Mouse (Mus musculus): ENCODE measurements around the gene Gorasp2. TPM values are rescaled to one million over a fixed set of nuclear protein-coding genes. Genes with fewer than 3 reads are reported as not detected.

The Gorasp2 gene
- polyA plus RNA-seq, 1 experiment from 2014 or later: 127 TPM

DNA sequence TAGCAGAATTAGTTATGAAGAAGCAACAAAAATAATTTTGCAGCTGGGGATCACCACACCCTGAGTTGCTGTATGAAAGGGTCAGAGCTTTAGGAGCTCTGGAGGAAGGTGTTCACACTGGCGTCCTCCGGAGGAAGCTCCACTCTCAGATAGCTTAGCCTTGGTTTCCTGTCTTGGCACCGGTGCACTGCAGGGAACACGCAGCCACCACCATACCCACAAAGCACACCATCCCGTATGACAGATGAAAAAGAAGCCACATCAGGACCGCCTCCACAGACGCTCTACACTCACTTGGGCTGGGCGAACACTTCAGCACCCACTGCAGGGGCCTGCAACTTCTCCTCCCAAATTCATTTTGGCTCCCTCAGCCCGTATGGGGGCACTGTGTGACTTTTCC, 40.2 kb downstream of the Gorasp2 start:
- ATAC-seq (ENCODE audit: low FRiP score): no peak
- Histone ChIP-seq H3K27me3 (replicated peaks) (no peaks in the 10 kb centered on the region), H3K9me3 (replicated peaks) (no peaks in the 10 kb centered on the region), H3K9ac (replicated peaks) (no peak overlapping the region), H3K4me2 (no peak overlapping the region), H3K36me3 (no peaks in the 10 kb centered on the region), H3K27ac (replicated peaks) (no peak overlapping the region), H3K4me1 (peaks cover 9% of the 10 kb centered on the region), H3K4me3 (replicated peaks) (no peak overlapping the region)
- WGBS: 72% methylated on average over 9 of the region's 9 CpGs

DNA sequence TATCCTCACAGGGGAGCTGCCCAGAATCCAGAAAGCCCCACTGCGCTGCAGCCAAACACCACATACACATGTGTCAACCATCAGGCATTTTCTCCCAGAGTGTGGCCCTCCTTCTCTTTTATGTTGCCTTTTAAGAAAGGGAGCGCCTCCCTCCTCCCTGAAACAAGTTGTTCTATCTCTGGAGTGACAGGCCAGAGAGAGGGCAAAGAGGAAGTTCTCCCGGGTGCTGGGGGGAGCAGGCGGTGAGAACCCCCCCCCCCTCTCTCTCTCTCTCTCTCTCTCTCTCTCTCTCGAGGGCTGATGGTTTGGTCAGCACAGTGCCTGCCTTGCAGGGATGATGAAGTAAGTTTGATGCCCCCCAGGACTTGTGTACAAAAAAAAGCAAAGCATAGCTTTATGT, 41.0 kb downstream of the Gorasp2 start:
- ATAC-seq (ENCODE audit: low FRiP score): no peak
- Histone ChIP-seq H3K4me2 (no peak overlapping the region), H3K4me1 (peaks cover 9% of the 10 kb centered on the region)

DNA sequence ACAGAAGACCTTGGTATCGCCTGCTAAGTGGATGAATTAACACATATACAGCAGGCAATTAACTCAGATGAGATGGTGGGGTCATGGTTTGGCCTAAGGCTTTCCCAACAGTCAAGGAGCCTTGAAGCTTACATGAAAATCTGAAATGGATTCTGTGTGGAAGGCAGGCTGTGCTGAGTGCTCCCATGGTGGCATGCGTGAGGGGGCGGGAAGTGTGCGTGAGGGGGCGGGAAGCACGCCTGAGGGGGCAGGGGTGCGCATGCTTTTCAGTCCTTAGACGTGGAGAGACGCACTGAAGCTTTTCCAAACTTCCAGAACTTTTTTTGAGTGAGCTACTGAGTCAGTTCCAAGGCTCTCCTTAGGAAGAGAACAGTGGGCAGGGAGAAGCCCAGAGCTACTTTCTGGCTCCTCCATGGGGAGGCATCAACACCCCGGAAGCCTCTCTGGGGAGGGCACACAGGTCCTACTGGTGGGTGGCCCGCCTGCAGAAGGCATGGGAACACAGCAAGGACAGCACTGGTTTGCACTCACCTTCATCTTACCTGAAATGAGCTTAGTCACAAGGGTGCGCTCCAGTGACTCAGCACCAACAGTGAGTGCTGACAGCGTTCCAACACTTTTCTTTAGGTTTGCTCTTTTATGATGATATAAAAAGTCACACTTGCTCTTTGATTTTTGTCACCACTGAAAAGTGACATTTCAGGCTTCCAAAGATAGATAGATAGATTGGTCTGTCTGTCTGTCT, 47.8 kb downstream of the Gorasp2 start:
- H3K27me3 ChIP-seq (replicated peaks): no peaks in the 10 kb centered on the region
- H3K27ac ChIP-seq (replicated peaks): no peak overlapping the region
- H3K9me3 ChIP-seq (replicated peaks): no peaks in the 10 kb centered on the region
- peaks cover 9% of the 10 kb centered on the region for H3K4me1 ChIP-seq
- 77% methylated on average over 13 of the region's 13 CpGs for WGBS
- no peak for ATAC-seq (ENCODE audit: low FRiP score)
- no peak overlapping the region for H3K4me3 ChIP-seq (replicated peaks)
- no peak overlapping the region for H3K4me2 ChIP-seq
- no peak overlapping the region for H3K9ac ChIP-seq (replicated peaks)
- peaks cover 27% of the 10 kb centered on the region for H3K36me3 ChIP-seq

More for the DNA sequence above, 41.0 kb downstream of the Gorasp2 start:
- H3K4me3 ChIP-seq (replicated peaks): no peak overlapping the region
- H3K27me3 ChIP-seq (replicated peaks): no peaks in the 10 kb centered on the region
- H3K9me3 ChIP-seq (replicated peaks): no peaks in the 10 kb centered on the region
- H3K36me3 ChIP-seq: no peaks in the 10 kb centered on the region
- WGBS: 43% methylated on average over 5 of the region's 5 CpGs
- no peak overlapping the region for H3K27ac ChIP-seq (replicated peaks)
- H3K9ac ChIP-seq (replicated peaks): no peak overlapping the region

DNA sequence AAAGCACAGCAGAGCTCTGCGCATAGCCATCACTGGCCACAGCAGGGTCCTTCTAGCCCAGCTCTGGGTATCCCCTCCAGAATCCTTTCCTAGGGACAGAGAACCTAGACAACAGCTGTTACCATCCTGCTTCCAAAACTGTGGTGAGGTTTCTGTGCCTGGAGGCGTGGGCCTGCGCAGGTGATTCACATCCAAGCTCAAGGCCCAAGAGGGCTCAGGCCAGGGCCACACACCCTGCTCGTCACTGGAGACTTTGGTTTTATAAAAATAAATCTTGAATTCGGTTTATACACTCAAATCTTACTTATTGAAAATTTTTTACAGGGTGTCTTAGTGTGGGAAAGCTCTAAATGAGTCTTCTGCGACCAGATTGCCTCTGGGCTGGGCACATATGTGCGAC, 48.9 kb downstream of the Gorasp2 start:
- 94% methylated on average over 7 of the region's 7 CpGs for WGBS
- H3K4me3 ChIP-seq (replicated peaks): no peak overlapping the region
- no peak overlapping the region for H3K4me2 ChIP-seq
- H3K27me3 ChIP-seq (replicated peaks): no peaks in the 10 kb centered on the region
- H3K36me3 ChIP-seq: peaks cover 32% of the 10 kb centered on the region
- no peak overlapping the region for H3K9ac ChIP-seq (replicated peaks)
- peaks cover under 1% of the 10 kb centered on the region; the same call in 1 of the 2 replicates for H3K4me1 ChIP-seq
- no peak overlapping the region for H3K27ac ChIP-seq (replicated peaks)
- no peak for ATAC-seq (ENCODE audit: low FRiP score)
- no peaks in the 10 kb centered on the region for H3K9me3 ChIP-seq (replicated peaks)

DNA sequence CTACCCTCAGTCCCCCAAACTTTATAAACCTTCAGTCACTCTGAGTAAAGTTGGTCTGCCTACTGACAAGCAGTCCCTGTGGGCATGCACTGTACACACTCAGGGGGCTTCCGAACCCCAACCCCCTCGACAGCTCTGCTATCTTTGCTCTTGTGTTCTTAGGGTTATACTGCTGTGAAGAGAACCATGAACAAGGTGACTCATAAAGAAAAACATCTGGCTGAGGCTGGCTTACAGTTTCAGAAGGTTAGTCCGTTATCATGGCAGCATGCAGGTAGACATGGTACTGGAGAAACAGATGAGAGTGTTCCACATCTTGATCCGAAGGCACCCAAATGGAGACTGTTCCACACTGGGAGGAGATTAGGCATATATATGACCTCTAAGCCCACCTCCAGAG, 49.5 kb downstream of the Gorasp2 start:
- no peak overlapping the region for H3K4me2 ChIP-seq
- 94% methylated on average over 4 of the region's 4 CpGs for WGBS
- no peak overlapping the region for H3K27ac ChIP-seq (replicated peaks)
- no peaks in the 10 kb centered on the region for H3K9me3 ChIP-seq (replicated peaks)
- H3K36me3 ChIP-seq: peaks cover 38% of the 10 kb centered on the region
- no peak overlapping the region for H3K4me3 ChIP-seq (replicated peaks)
- no peak for ATAC-seq (ENCODE audit: low FRiP score)
- H3K9ac ChIP-seq (replicated peaks): no peak overlapping the region
- no peaks in the 10 kb centered on the region for H3K4me1 ChIP-seq
- no peaks in the 10 kb centered on the region for H3K27me3 ChIP-seq (replicated peaks)

DNA sequence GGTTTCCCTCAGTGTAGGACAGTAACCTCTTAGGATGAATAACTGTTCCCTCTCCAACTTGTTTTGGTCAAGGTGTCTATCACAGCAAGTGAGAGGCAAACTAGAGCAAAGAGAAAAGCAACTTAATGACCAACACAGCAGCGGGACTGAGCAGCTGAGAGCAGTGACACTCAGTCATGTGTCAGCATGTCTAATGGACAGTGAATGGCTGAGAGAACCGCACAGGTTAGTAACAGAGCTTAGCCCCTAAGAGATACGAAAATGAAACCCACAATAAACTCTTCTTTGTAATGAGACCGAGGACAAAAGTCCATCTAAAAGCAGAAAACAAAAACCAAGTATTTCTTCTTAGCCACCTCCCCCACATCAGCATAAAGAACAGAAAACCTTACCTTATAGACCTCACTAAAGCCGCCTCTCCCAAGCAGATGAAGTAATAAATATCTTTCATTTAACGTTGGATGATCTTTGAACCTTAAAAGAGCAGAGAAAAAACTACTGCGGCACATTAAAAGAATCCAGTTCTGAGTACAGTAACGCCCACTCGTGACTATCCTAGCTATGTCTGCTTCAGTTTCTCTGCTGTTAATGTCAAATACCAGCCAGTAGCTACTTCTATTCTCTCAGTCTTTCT, 62.4 kb downstream of the Gorasp2 start:
- no peak overlapping the region for H3K27ac ChIP-seq (replicated peaks)
- 87% methylated on average over 9 of the region's 9 CpGs for WGBS

DNA sequence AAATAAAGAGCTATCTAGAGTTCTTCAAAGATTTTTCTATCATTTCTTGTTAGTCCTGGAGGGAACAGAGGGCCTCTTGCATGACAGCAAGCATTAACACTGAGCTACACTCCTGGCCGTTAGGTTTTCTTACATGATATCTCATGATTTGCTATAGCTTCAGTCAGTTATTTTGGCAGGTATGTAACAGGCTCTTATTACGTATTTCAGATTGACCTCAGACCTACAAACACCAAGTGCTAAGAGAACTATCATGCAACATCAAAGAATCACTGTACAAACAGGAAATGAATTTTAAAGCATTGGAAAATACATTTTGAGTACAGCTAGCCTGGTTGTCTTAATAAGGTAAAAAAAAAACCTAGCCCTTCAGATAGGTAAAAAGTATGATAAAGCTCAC, 65.7 kb downstream of the Gorasp2 start:
- no peak overlapping the region for H3K27ac ChIP-seq (replicated peaks)
- H3K4me2 ChIP-seq: no peak overlapping the region
- H3K9me3 ChIP-seq (replicated peaks): no peaks in the 10 kb centered on the region
- H3K27me3 ChIP-seq (replicated peaks): no peaks in the 10 kb centered on the region
- H3K36me3 ChIP-seq: peaks cover 9% of the 10 kb centered on the region
- no peaks in the 10 kb centered on the region for H3K4me1 ChIP-seq
- 91% methylated on average over 2 of the region's 2 CpGs for WGBS
- no peak overlapping the region for H3K9ac ChIP-seq (replicated peaks)
- H3K4me3 ChIP-seq (replicated peaks): no peak overlapping the region
- ATAC-seq (ENCODE audit: low FRiP score): no peak

More for the DNA sequence above, 62.4 kb downstream of the Gorasp2 start:
- H3K4me3 ChIP-seq (replicated peaks): no peak overlapping the region
- no peak for ATAC-seq (ENCODE audit: low FRiP score)
- H3K9me3 ChIP-seq (replicated peaks): no peaks in the 10 kb centered on the region
- no peaks in the 10 kb centered on the region for H3K27me3 ChIP-seq (replicated peaks)
- no peak overlapping the region for H3K4me2 ChIP-seq
- no peak overlapping the region for H3K9ac ChIP-seq (replicated peaks)
- H3K4me1 ChIP-seq: no peaks in the 10 kb centered on the region
- H3K36me3 ChIP-seq: peaks cover 30% of the 10 kb centered on the region

DNA sequence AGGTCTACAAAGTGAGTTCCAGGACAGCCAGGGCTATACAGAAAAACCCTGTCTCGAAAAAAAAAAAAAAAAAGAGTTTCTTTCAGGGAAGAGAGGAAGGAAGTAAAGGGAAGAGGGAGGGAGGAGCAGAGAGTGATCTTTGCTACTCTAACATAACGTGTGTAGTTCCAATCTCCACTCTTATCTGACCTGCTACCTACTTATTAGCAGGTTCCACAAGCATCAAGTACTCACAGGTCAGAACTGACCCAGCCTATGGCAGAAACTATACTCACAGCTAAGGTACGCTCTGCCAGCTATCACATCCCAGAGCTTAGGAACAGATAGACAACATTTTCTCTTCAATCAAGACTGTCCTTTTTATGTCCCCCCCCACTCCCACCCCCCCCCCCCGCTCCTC, 74.2 kb downstream of the Gorasp2 start:
- Histone ChIP-seq H3K36me3 (peaks cover 13% of the 10 kb centered on the region), H3K4me2 (no peak overlapping the region), H3K9ac (replicated peaks) (no peak overlapping the region), H3K4me1 (no peaks in the 10 kb centered on the region), H3K9me3 (replicated peaks) (no peaks in the 10 kb centered on the region), H3K27me3 (replicated peaks) (no peaks in the 10 kb centered on the region), H3K27ac (replicated peaks) (peak overlapping the region; percentile 23; the same call in 1 of the 2 replicates), H3K4me3 (replicated peaks) (no peak overlapping the region)
- peak; percentile 42; the same call in 1 of the 2 replicates for ATAC-seq (ENCODE audit: low FRiP score)
- WGBS: 81% methylated on average over 4 of the region's 4 CpGs

DNA sequence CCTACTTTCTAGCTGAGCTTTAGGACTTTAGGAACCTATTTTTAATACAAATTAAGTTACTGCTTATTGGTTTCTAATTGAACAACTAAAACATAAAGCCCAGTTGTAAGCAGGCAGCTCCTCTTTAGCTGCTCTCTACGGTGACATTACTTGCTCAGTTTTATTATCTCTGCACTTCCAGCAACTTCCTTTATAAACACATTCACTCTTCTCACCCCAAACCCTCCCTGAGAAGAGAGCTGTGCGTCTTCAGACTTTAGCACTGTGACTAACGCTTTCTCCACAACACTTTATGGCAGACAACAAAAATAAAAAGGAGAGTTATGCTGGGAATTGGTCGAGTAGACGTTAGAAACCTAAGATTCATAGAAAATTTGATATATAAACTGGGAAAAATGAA, 74.6 kb downstream of the Gorasp2 start:
- WGBS: 40% methylated on average over 5 of the region's 5 CpGs
- Histone ChIP-seq H3K9ac (replicated peaks) (no peak overlapping the region), H3K27me3 (replicated peaks) (no peaks in the 10 kb centered on the region), H3K4me2 (no peak overlapping the region), H3K36me3 (peaks cover 16% of the 10 kb centered on the region), H3K27ac (replicated peaks) (no peak overlapping the region), H3K4me1 (no peaks in the 10 kb centered on the region), H3K9me3 (replicated peaks) (no peaks in the 10 kb centered on the region), H3K4me3 (replicated peaks) (no peak overlapping the region)
- peak; percentile 79 for ATAC-seq (ENCODE audit: low FRiP score)

DNA sequence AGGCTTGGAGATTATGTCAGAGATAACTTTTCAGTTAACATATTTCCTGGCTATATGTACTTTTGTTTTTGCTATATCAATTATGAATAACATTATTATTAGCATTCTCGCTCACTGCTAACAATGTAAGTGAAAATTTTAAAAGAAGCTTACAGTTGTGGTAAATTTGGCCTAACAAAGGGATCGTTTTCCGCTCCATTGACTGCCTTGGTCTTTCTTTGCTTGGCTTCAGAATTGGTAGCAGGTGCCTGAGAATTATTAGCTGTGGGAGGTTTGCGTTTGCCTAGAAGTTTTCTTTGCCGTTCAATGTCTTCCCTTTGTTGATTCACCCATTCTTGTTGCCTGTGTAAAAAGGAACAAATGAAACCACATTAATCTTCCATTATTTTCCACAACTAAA, 80.5 kb downstream of the Gorasp2 start:
- no peak for ATAC-seq (ENCODE audit: low FRiP score)
- peaks cover 35% of the 10 kb centered on the region for H3K36me3 ChIP-seq
- no peak overlapping the region for H3K9ac ChIP-seq (replicated peaks)
- 38% methylated on average over 5 of the region's 5 CpGs for WGBS
- no peaks in the 10 kb centered on the region for H3K9me3 ChIP-seq (replicated peaks)
- no peak overlapping the region for H3K27ac ChIP-seq (replicated peaks)
- no peaks in the 10 kb centered on the region for H3K4me1 ChIP-seq
- no peaks in the 10 kb centered on the region for H3K27me3 ChIP-seq (replicated peaks)
- no peak overlapping the region for H3K4me3 ChIP-seq (replicated peaks)
- no peak overlapping the region for H3K4me2 ChIP-seq

DNA sequence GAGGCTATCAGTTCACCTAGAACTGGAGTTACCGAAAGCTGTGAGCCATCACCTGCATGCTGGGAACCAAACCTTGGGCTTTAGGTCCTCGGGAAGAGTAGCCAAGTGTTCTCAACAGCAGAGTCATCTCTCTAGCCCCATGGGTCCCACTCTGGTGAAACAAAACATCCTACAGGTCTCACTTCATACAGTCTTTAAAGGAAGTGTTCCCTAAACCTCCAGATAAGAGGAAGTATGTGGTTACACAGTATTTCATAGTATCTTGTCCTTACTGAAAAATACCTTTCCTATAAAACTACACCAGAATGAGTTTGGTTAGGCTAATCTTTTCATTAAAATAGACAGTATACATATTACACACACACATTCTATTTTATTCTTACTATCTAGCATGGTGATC, 81.2 kb downstream of the Gorasp2 start:
- Histone ChIP-seq H3K9ac (replicated peaks) (no peak overlapping the region), H3K4me1 (no peaks in the 10 kb centered on the region), H3K36me3 (peaks cover 35% of the 10 kb centered on the region), H3K27me3 (replicated peaks) (no peaks in the 10 kb centered on the region), H3K27ac (replicated peaks) (no peak overlapping the region), H3K4me2 (no peak overlapping the region), H3K9me3 (replicated peaks) (no peaks in the 10 kb centered on the region), H3K4me3 (replicated peaks) (no peak overlapping the region)
- 78% methylated on average over 2 of the region's 2 CpGs for WGBS
- ATAC-seq (ENCODE audit: low FRiP score): no peak

DNA sequence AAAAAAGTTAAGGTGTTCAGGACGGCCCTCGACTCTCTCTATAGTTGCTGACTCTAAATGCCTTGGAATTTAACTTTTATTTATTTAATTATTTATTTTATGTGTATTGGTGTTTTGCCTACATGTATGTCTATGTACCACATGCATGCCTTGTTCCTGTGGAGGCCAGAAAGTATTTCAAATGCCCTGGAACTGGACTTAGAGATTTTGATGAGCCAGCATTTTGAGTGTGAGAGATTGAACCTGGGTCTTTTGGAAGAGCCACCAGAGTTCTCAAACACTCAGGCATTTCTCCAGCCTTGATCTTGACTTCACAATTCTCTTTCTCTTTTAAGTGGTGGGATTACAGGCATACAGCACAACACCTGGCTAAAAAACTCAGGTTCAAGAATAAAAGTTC, 90.3 kb downstream of the Gorasp2 start:
- Histone ChIP-seq H3K9me3 (replicated peaks) (no peaks in the 10 kb centered on the region), H3K9ac (replicated peaks) (no peak overlapping the region), H3K36me3 (0 out of 2 replicates have a peak, but pooled peaks cover 4% of the 10 kb centered on the region), H3K4me1 (no peaks in the 10 kb centered on the region), H3K4me3 (replicated peaks) (no peak overlapping the region), H3K4me2 (no peak overlapping the region), H3K27me3 (replicated peaks) (no peaks in the 10 kb centered on the region), H3K27ac (replicated peaks) (no peak overlapping the region)
- ATAC-seq (ENCODE audit: low FRiP score): no peak
- WGBS: 97% methylated on average over 2 of the region's 2 CpGs

Data from neural tube, embryonic 15.5 days (tissue).